Mouse (Mus musculus) layer of hippocampus, postnatal 14 days (tissue): ENCODE data around the gene Rnf216. TPM values are rescaled to one million over a fixed set of nuclear protein-coding genes. Genes with fewer than 3 reads are reported as not detected.

Experiments used
- DNase-seq, 2 experiments: peaks; one replicate each; pipeline ENCODE4 v3.0.0; 2021 to 2022; ENCODE audit warnings: low spot score in 2 of 2, mixed read lengths in 1 of 2
- total RNA-seq, 2 experiments: library from RNA; stranded (reverse); gene quantifications; 2 replicates each; pipeline ENCODE4 v1.2.3; 2021

The Rnf216 gene
- total RNA-seq, 2 experiments from 2014 or later = 46.4 to 47.4 TPM

- no peak for DNase-seq
These were observed 89.8 kb downstream of the Rnf216 start for GRCm38 (mm10) chr5:143022956-143023355.

GRCm38 (mm10) chr5:143017401-143017800 is 95.4 kb downstream of the Rnf216 start:
- DNase-seq = no peak

- DNase-seq = no peak
These were observed 103.4 kb downstream of the Rnf216 start for GRCm38 (mm10) chr5:143009383-143009782.

GRCm38 (mm10) chr5:143000654-143001500 is 111.9 kb downstream of the Rnf216 start:
- peak; percentile 41 to 61 for DNase-seq

GRCm38 (mm10) chr5:143000091-143000490 is 112.7 kb downstream of the Rnf216 start:
- no peak for DNase-seq

GRCm38 (mm10) chr5:142998171-142998570 is 114.6 kb downstream of the Rnf216 start:
- DNase-seq = no peak

GRCm38 (mm10) chr5:142997526-142997925 is 115.3 kb downstream of the Rnf216 start:
- no peak for DNase-seq

GRCm38 (mm10) chr5:142994746-142995145 is 118.0 kb downstream of the Rnf216 start:
- DNase-seq = no peak

- no peak for DNase-seq
These were observed 123.6 kb downstream of the Rnf216 start for GRCm38 (mm10) chr5:142989167-142989566.

GRCm38 (mm10) chr5:142988520-142988919 is 124.3 kb downstream of the Rnf216 start:
- peak; percentile 51 to 69 for DNase-seq

GRCm38 (mm10) chr5:142984271-142984670 is 128.5 kb downstream of the Rnf216 start:
- DNase-seq = no peak

- no peak for DNase-seq
These were observed 129.6 kb downstream of the Rnf216 start for GRCm38 (mm10) chr5:142983174-142983573.

GRCm38 (mm10) chr5:142982046-142982801 is 130.6 kb downstream of the Rnf216 start:
- DNase-seq = no peak

- DNase-seq = no peak
These were observed 136.3 kb downstream of the Rnf216 start for GRCm38 (mm10) chr5:142976516-142976915.

- DNase-seq = peak; percentile 76 to 77
These were observed 138.1 kb downstream of the Rnf216 start for GRCm38 (mm10) chr5:142974598-142975121.

- DNase-seq = no peak
These were observed 138.8 kb downstream of the Rnf216 start for GRCm38 (mm10) chr5:142973971-142974370.

- peak in 1 of 2 experiments; percentile 60 for DNase-seq
These were observed 144.4 kb downstream of the Rnf216 start for GRCm38 (mm10) chr5:142968411-142968810.

- no peak for DNase-seq
These were observed 148.1 kb downstream of the Rnf216 start for GRCm38 (mm10) chr5:142964650-142965049.

GRCm38 (mm10) chr5:142963705-142964494 is 148.9 kb downstream of the Rnf216 start:
- peak in 1 of 2 experiments; percentile 49 for DNase-seq

- peak; percentile 50 to 57 for DNase-seq
These were observed 149.6 kb downstream of the Rnf216 start for GRCm38 (mm10) chr5:142963003-142963704.
